Mouse (Mus musculus): ENCODE measurements around the gene Gm38119. TPM values are rescaled to one million over a fixed set of nuclear protein-coding genes. Genes with fewer than 3 reads are reported as not detected.
"Not testable (repeated sequence)": the region's sequence is repeated elsewhere in the genome, so short reads cannot be mapped to it uniquely, and the experiment has no call there.

Gm38119 gene
- not detected in 2 replicates for polyA plus RNA-seq (2015; fragmentation: Nextera tagmentation; extraction: Ambion mirVana)

DNA sequence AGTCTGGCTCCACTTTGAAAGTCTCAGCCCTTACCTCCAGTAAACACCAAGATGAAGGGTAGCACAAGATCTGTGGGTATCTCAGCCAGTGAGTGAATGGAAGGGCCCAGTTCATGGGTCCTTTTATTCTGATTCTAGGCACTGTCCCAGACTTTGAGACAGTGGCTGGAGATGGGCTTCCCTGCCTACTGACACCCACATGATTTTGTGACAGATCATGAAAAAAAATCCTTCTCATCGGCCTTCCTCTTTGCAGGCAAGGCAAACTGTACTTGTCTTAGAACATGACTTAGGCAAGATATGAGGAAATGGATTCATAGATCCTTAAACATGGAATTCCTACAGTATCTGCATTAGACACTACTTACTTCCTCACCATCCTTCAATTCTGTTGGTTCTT is at the start of gene Gm38119:
TSS of gene Gm38119 (minus strand) at position 101 of the 400 bp plus-strand sequence.
- 82% methylated on average over 1 of the region's 1 CpGs for WGBS
- ATAC-seq, result no peak
- Histone ChIP-seq H3K4me3 (replicated peaks) (no peak within 1 kb of the TSS), H3K4me2 (replicated peaks) (no peak within 1 kb of the TSS), H3K27ac (no peak within 1 kb of the TSS), H3K27me3 (replicated peaks) (no peaks in the 10 kb centered on the region), H3K9ac (no peak within 1 kb of the TSS), H3K4me1 (replicated peaks) (no peaks in the 10 kb centered on the region), H3K36me3 (no peaks in the 10 kb centered on the region), H3K9me3 (no peaks in the 10 kb centered on the region)

DNA sequence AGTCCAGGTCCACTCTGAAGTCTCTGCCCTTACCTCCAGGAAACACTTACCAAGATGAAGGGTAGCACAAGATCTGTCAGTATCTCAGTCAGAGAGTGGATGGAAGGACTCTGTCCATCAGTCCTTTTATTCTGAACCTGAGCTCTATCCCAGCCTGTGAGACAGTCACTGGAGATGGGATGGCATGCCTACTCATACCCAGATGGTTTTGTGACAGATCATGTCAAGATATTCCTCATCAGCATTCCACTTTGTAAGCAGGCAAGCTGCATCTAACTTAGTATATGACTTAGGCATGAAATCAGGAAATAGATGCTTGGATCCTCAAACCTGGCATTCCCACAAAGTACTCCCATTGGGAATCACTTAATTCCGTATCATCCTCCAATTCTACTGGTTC is 39.9 kb upstream of the Gm38119 start, which contains the start of gene Lce1i:
TSS of gene Lce1i (minus strand) at position 101 of the 400 bp plus-strand sequence.
- Histone ChIP-seq H3K27ac (no peak within 1 kb of the TSS), H3K9ac (no peak within 1 kb of the TSS), H3K9me3 (no peaks in the 10 kb centered on the region), H3K4me2 (replicated peaks) (no peak within 1 kb of the TSS), H3K4me3 (replicated peaks) (no peak within 1 kb of the TSS), H3K36me3 (no peaks in the 10 kb centered on the region), H3K4me1 (replicated peaks) (no peaks in the 10 kb centered on the region), H3K27me3 (replicated peaks) (no peaks in the 10 kb centered on the region)
- ATAC-seq, result no peak
- 98% methylated on average over 1 of the region's 1 CpGs for WGBS

DNA sequence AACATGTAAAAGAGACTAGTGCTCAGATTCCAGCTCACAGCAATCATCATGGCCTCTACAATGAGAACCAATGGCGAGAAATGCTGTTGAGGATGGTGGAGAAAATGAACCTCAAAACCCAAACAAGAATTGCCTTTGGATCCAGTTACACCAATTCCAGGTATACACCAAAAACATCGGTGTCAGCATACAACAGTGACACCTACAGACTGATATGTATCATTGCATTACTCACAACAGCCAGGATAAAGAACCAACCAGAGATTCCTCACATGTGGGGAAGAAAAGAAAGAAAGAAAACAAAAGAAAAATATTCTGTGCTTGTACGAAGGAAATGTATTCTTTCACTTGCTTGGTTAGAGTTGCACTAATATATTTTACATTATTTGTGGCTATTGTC is 32.7 kb upstream of the Gm38119 start:
- H3K4me2 ChIP-seq (replicated peaks), result no peak overlapping the region
- H3K27me3 ChIP-seq (replicated peaks), result no peaks in the 10 kb centered on the region
- no peak overlapping the region for H3K4me3 ChIP-seq (replicated peaks)
- no peaks in the 10 kb centered on the region for H3K36me3 ChIP-seq
- ATAC-seq, result no peak
- no peak overlapping the region for H3K9ac ChIP-seq
- 23% methylated on average over 3 of the region's 3 CpGs for WGBS
- no peak overlapping the region for H3K27ac ChIP-seq
- no peaks in the 10 kb centered on the region for H3K4me1 ChIP-seq (replicated peaks)
- H3K9me3 ChIP-seq, result no peaks in the 10 kb centered on the region

DNA sequence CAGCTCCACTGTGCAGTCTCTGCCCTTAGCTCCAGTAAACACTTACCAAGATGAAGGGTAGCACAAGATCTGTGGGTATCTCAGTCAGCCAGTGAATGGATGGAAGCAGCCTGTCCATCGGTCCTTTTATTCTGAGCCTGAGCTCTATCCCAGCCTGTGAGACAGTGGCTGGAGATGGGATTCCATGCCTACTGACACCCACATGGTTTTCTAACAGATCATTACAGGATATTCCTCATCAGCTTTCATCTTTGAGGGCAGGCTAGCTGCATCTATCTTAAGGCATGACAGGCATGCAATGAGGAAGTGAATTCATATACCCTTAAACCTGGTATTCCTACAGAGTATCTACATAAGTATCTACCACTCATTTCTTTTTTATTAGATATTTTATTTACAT is 26.1 kb upstream of the Gm38119 start, which contains the start of gene Lce1h:
TSS of gene Lce1h (minus strand) at position 101 of the 400 bp plus-strand sequence.
- no peaks in the 10 kb centered on the region for H3K27me3 ChIP-seq (replicated peaks)
- H3K27ac ChIP-seq, result no peak within 1 kb of the TSS
- no peaks in the 10 kb centered on the region for H3K4me1 ChIP-seq (replicated peaks)
- ATAC-seq, result no peak
- H3K9me3 ChIP-seq, result no peaks in the 10 kb centered on the region
- no peak within 1 kb of the TSS for H3K4me3 ChIP-seq (replicated peaks)
- H3K36me3 ChIP-seq, result no peaks in the 10 kb centered on the region
- H3K4me2 ChIP-seq (replicated peaks), result no peak within 1 kb of the TSS
- 79% methylated on average over 1 of the region's 1 CpGs for WGBS
- H3K9ac ChIP-seq, result no peak within 1 kb of the TSS

DNA sequence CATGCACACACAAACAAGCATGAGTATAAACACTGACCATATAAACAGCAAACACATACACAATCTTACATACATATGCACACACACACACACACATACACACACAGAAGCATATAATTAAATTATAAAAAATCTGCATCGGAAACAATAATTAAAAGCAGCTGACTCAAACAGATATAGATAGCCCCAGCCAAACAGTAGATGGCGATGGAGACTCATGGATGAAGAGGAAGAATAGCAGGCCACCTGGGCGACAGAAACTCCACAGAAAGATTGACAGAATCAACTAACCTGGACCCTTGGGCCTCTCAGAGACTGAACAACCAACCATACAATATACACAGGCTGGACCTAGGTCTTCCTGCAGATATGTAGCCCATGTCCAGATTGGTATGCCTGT is 14.3 kb upstream of the Gm38119 start:
- ATAC-seq, result no peak
- Histone ChIP-seq H3K4me1 (replicated peaks) (no peaks in the 10 kb centered on the region), H3K9me3 (no peaks in the 10 kb centered on the region), H3K4me3 (replicated peaks) (no peak overlapping the region), H3K9ac (no peak overlapping the region), H3K4me2 (replicated peaks) (no peak overlapping the region), H3K27ac (no peak overlapping the region), H3K36me3 (no peaks in the 10 kb centered on the region), H3K27me3 (replicated peaks) (no peaks in the 10 kb centered on the region)
- WGBS, result 38% methylated on average over 3 of the region's 3 CpGs

DNA sequence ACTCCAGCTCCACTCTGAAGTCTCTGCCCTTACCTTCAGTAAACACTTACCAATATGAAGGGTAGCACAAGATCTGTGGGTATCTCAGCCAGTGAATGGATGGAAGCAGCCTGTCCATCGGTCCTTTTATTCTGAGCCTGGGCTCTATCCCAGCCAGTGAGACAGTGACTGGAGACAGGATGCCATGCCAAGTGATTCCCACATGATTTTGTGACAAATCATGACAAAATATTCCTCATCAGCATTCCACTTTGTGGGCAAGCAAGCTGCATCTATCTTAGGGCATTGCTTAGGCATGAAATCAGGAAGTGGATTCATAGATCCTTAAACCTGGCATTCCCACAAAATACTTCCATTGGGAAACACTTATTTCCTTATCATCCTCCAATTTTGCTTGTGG is 13.3 kb upstream of the Gm38119 start, which contains the start of gene Lce1g:
TSS of gene Lce1g (minus strand) at position 101 of the 400 bp plus-strand sequence.
- no peak within 1 kb of the TSS for H3K27ac ChIP-seq
- WGBS, result 93% methylated on average over 1 of the region's 1 CpGs
- ATAC-seq, result no peak

DNA sequence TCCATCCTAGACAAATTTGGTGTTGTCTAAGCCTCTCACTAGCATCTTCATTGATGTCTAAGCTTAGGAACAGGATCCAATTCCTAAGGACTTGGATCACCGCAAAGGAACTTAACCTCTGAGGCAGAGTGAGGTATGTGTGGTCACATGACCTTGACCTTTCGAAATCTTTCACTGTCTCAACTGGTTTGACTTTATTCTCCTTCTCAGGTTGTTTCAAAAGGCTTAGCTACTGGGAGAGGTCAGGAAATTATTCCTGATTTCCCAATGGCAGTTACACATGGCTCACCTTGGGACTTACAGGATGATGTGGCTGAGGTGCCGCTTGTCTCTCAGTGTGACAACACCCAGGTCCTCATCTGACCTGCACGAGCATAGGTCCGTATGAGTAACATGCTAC is 16.3 kb downstream of the Gm38119 start:
- Histone ChIP-seq H3K36me3 (no peaks in the 10 kb centered on the region), H3K4me3 (replicated peaks) (no peak overlapping the region), H3K27me3 (replicated peaks) (no peaks in the 10 kb centered on the region), H3K27ac (no peak overlapping the region), H3K4me1 (replicated peaks) (no peaks in the 10 kb centered on the region), H3K9ac (no peak overlapping the region), H3K9me3 (no peaks in the 10 kb centered on the region), H3K4me2 (replicated peaks) (no peak overlapping the region)
- ATAC-seq, result no peak
- WGBS, result 83% methylated on average over 5 of the region's 5 CpGs

More for the DNA sequence above, 13.3 kb upstream of the Gm38119 start, which contains the start of gene Lce1g:
- no peak within 1 kb of the TSS for H3K4me3 ChIP-seq (replicated peaks)
- H3K27me3 ChIP-seq (replicated peaks), result no peaks in the 10 kb centered on the region
- no peaks in the 10 kb centered on the region for H3K4me1 ChIP-seq (replicated peaks)
- no peaks in the 10 kb centered on the region for H3K36me3 ChIP-seq
- H3K9me3 ChIP-seq, result no peaks in the 10 kb centered on the region
- no peak within 1 kb of the TSS for H3K4me2 ChIP-seq (replicated peaks)
- H3K9ac ChIP-seq, result no peak within 1 kb of the TSS

DNA sequence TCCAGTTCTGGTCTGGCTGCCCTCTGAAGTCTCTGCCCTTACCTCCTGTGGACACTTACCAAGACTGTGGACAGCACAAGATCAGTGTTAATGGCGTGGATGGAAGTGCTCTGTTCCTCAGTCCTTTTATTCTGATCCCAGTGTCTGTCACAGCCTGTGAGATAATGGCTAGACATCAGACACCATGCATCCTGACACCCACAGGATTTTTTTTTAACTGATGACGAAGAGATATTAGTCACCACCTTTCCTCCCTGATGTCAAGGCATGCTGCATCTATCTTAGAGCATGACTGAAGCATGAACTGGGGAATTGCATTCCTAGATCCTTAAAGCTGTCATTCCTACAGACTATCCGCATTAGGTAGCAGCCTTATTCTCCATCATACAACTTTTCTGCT is 18.6 kb downstream of the Gm38119 start, which contains the start of gene Lce1f:
TSS of gene Lce1f (minus strand) at position 101 of the 400 bp plus-strand sequence.
- Histone ChIP-seq H3K4me1 (replicated peaks) (no peaks in the 10 kb centered on the region), H3K9me3 (no peaks in the 10 kb centered on the region), H3K27me3 (replicated peaks) (no peaks in the 10 kb centered on the region), H3K4me2 (replicated peaks) (no peak within 1 kb of the TSS), H3K9ac (no peak within 1 kb of the TSS), H3K27ac (no peak within 1 kb of the TSS), H3K4me3 (replicated peaks) (no peak within 1 kb of the TSS), H3K36me3 (no peaks in the 10 kb centered on the region)
- WGBS, result 77% methylated on average over 3 of the region's 3 CpGs
- no peak for ATAC-seq

DNA sequence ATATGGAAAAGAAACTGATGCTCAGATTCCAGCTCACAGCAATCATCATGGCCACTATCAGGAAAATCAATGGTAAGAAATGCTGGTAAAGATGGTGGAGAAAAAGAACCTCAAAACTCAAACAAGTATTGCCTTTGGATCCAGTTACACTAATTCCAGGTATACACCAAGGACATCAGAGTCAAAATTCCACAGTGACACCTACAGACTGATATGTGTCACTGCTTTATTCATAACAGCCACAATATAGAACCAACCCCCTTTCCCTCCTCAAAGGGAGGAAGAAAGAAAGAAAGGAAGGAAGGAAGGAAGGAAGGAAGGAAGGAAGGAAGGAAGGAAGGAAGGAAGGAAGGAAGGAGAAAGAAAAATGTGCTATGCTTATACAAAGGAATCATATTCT is 23.8 kb downstream of the Gm38119 start:
- ATAC-seq, result no peak
- no peak overlapping the region for H3K4me3 ChIP-seq (replicated peaks)
- H3K9ac ChIP-seq, result no peak overlapping the region
- H3K4me2 ChIP-seq (replicated peaks), result no peak overlapping the region
- H3K4me1 ChIP-seq (replicated peaks), result no peaks in the 10 kb centered on the region
- H3K9me3 ChIP-seq, result no peaks in the 10 kb centered on the region
- no peak overlapping the region for H3K27ac ChIP-seq
- no peaks in the 10 kb centered on the region for H3K36me3 ChIP-seq
- H3K27me3 ChIP-seq (replicated peaks), result no peaks in the 10 kb centered on the region

DNA sequence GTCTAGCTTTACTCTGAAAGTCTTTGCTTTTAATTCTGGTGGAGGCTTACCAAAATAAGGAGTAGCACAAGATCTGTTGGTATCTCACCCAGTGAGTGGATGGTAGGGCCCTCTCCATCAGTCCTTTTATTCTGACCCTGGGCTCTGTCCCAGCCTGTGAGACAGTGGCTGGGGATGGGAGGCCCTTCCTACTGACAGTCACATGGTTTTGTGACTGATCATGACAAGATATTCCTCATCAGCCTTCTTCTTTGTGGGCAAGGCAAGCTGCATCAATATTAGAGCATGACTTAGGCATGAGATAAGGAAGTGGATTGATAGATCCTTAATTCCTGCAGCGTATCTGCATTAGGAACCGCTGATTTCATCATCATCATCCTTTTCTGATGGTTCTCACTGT is 29.9 kb downstream of the Gm38119 start, which contains the start of gene Lce1e:
TSS of gene Lce1e (minus strand) at position 101 of the 400 bp plus-strand sequence.
- Histone ChIP-seq H3K36me3 (no peaks in the 10 kb centered on the region), H3K9me3 (no peaks in the 10 kb centered on the region), H3K4me1 (replicated peaks) (no peaks in the 10 kb centered on the region), H3K4me3 (replicated peaks) (no peak within 1 kb of the TSS), H3K27ac (no peak within 1 kb of the TSS), H3K4me2 (replicated peaks) (no peak within 1 kb of the TSS), H3K27me3 (replicated peaks) (no peaks in the 10 kb centered on the region), H3K9ac (no peak within 1 kb of the TSS)
- no peak for ATAC-seq
- 83% methylated on average over 2 of the region's 2 CpGs for WGBS

DNA sequence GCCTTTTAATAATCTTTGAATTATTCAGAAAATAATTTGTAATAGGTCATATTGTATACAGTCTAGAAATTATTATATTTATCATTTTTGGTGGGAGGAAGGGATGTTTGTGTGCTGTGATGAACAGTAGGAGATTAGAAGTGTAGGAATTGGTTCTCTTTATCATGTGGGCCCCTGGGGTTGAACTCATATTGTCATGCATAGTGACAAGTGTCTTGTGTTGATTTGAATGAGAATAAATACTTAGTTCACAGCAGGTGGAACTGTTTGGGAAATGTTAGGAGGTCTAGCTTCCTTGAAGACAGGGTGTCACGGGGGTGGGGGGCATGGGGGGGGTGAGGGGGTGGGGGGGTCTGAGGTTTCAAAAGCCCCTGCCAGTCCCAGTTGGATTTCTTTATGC is 44.3 kb downstream of the Gm38119 start:
- WGBS, result 20% methylated on average over 1 of the region's 1 CpGs
- H3K4me1 ChIP-seq (replicated peaks), result no peaks in the 10 kb centered on the region
- no peaks in the 10 kb centered on the region for H3K9me3 ChIP-seq
- no peak overlapping the region for H3K9ac ChIP-seq
- no peak for ATAC-seq
- no peak overlapping the region for H3K4me2 ChIP-seq (replicated peaks)
- no peak overlapping the region for H3K4me3 ChIP-seq (replicated peaks)
- no peaks in the 10 kb centered on the region for H3K36me3 ChIP-seq
- no peak overlapping the region for H3K27ac ChIP-seq
- H3K27me3 ChIP-seq (replicated peaks), result no peaks in the 10 kb centered on the region

DNA sequence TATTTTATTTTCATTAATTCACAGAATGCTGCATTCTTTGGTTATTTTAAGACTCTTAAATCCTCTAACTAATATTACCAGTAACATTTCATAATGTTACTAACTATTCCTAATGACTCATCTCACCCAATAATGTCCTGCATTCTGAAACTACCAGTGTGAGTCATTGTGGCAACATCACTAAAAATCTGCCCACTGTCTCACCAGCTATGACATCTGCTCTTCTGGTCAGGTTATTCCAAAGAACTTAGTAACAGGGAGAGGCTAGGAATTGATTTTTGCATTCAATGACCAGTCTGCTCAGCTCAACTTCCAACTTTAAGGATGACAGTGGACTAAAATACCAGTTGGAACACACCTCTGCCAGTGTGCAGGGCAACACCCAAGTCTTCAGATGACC is 47.2 kb downstream of the Gm38119 start:
- Histone ChIP-seq H3K4me2 (replicated peaks) (no peak overlapping the region), H3K9ac (no peak overlapping the region), H3K27me3 (replicated peaks) (no peaks in the 10 kb centered on the region), H3K36me3 (no peaks in the 10 kb centered on the region), H3K4me3 (replicated peaks) (no peak overlapping the region), H3K4me1 (replicated peaks) (no peaks in the 10 kb centered on the region), H3K9me3 (no peaks in the 10 kb centered on the region), H3K27ac (no peak overlapping the region)
- ATAC-seq, result no peak

DNA sequence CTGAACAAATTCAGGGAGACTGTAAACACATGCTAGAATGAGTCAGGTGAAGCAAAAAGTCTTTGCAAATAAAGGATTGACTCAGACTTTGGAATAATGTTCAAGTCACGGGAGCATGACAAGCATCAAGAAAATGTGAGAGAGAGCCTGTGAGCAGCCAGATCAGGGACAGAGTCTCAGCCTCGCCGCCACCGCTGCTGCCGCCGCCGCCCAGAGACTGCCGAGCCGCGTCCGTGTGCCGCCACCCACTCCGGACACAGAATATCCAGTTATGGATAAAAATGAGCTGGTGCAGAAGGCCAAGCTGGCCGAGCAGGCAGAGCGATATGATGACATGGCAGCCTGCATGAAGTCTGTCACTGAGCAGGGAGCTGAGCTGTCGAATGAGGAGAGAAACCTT is 49.7 kb downstream of the Gm38119 start:
- not testable (repeated sequence) for H3K4me2 ChIP-seq (replicated peaks); H3K9me3 ChIP-seq; H3K27ac ChIP-seq; ATAC-seq; H3K4me1 ChIP-seq (replicated peaks); H3K36me3 ChIP-seq; H3K4me3 ChIP-seq (replicated peaks); H3K27me3 ChIP-seq (replicated peaks); H3K9ac ChIP-seq
- WGBS, result 80% methylated on average over 16 of the region's 16 CpGs
